Mouse (Mus musculus) heart, postnatal 0 days (tissue): ENCODE measurements around the gene Asic1. TPM values are rescaled to one million over a fixed set of nuclear protein-coding genes. Genes with fewer than 3 reads are reported as not detected.

Experiments used
- ATAC-seq: fragments of 200-750 bp; cut with Nextera tagmentation; 2 replicates; pipeline ENCODE4 v1.8.0; 2017; ENCODE audit warnings: low read depth, moderate number of reproducible peaks, moderate library complexity; ENCODE audit not compliant: insufficient read depth
- DNase-seq: peaks from one replicate; pipeline ENCODE4 v3.0.0-alpha.2; 2016; ENCODE audit warnings: low spot score
- H3K27ac ChIP-seq: fragments of 300-500 bp; sonication (generic); 2 replicates; pipeline ENCODE4 v1.5.1; 2014; ENCODE audit warnings: low read depth, mild to moderate bottlenecking
- H3K27me3 ChIP-seq: fragments of 300-500 bp; sonication (generic); 2 replicates; pipeline ENCODE4 v1.6.1; 2014; ENCODE audit warnings: low read length, mixed read lengths; ENCODE audit not compliant: control insufficient read depth, insufficient read depth
- H3K36me3 ChIP-seq: fragments of 300-500 bp; sonication (generic); replicated peaks from 2 replicates; pipeline ENCODE4 v1.6.1; 2014; ENCODE audit warnings: low read length, mixed read lengths; ENCODE audit not compliant: control insufficient read depth, insufficient read depth
- H3K4me1 ChIP-seq: fragments of 300-500 bp; sonication (generic); 2 replicates; pipeline ENCODE4 v1.6.1; 2014; ENCODE audit warnings: antibody characterized with exemption; ENCODE audit not compliant: control insufficient read depth, insufficient read depth
- H3K4me2 ChIP-seq: fragments of 300-500 bp; sonication (generic); 2 replicates; pipeline ENCODE4 v1.6.1; 2014; ENCODE audit warnings: low read depth, mild to moderate bottlenecking, low read length, moderate library complexity
- H3K4me3 ChIP-seq: fragments of 300-500 bp; sonication (generic); 2 replicates; pipeline ENCODE4 v1.5.1; 2014; ENCODE audit warnings: low read depth, low read length
- H3K9ac ChIP-seq: fragments of 300-500 bp; sonication (generic); replicated peaks from 2 replicates; pipeline ENCODE4 v1.6.1; 2014; ENCODE audit warnings: low read depth, low read length, mixed read lengths
- H3K9me3 ChIP-seq: fragments of 300-500 bp; sonication (generic); replicated peaks from 2 replicates; pipeline ENCODE4 v1.6.1; 2016; ENCODE audit warnings: low read length; ENCODE audit not compliant: control insufficient read depth
- CTCF ChIP-seq: IDR thresholded peaks from 2 replicates; pipeline ENCODE4 v1.5.1; 2016; ENCODE audit warnings: antibody characterized with exemption, control low read depth, low read depth
- EP300 ChIP-seq: IDR thresholded peaks from 2 replicates; pipeline ENCODE4 v1.6.1; 2016; ENCODE audit warnings: antibody characterized with exemption, low read depth
- WGBS: fragments of 180-500 bp; shearing (Covaris S2); extraction: QIAGEN DNeasy Blood & Tissue Kit; methylation state at CpG from one replicate; pipeline ENCODE4 v1.1.7; 2014; 5-methylcytosine and 5-hydroxymethylcytosine counted together
- polyA plus RNA-seq: library from polyadenylated mRNA; unstranded; fragments of >200 nt; fragmentation: Nextera tagmentation; extraction: Ambion mirVana; gene quantifications from 2 replicates; pipeline ENCODE4 v1.2.1, GENCODE M21; 2015
- total RNA-seq: library from RNA; depleted of rRNA; stranded (reverse); fragments of >200 nt; gene quantifications from 2 replicates; pipeline ENCODE4 v1.2.3, GENCODE M21; 2014; ENCODE audit warnings: low replicate concordance

Asic1 gene
- total and polyA plus RNA-seq, 2 experiments from 2014 or later, result 0.11 to 1.3 TPM

DNA sequence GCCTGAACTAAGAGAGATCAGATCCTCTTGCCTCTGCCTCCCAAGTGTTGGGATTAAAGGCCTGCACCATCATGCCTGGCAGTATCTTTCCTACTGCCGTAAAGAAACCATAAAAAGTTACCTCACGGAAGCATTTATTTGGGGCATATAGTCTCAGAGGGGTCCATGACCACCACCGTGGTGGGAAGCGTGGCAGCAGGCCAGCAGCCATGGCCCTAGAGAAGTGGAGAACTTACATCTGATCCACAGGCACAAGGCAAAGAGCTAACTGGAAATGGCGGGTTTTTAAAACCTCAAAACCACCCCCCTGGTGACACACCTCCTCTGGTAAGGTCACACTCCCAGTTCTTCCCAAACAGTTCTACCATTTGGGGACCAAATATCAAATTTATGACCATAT is 58.0 kb downstream of the Asic1 start:
- H3K36me3 ChIP-seq, result peaks cover 26% of the 10 kb centered on the region
- TF ChIP-seq CTCF (no peak), EP300 (no peak)
- 92% methylated on average over 5 of the region's 5 CpGs for WGBS

DNA sequence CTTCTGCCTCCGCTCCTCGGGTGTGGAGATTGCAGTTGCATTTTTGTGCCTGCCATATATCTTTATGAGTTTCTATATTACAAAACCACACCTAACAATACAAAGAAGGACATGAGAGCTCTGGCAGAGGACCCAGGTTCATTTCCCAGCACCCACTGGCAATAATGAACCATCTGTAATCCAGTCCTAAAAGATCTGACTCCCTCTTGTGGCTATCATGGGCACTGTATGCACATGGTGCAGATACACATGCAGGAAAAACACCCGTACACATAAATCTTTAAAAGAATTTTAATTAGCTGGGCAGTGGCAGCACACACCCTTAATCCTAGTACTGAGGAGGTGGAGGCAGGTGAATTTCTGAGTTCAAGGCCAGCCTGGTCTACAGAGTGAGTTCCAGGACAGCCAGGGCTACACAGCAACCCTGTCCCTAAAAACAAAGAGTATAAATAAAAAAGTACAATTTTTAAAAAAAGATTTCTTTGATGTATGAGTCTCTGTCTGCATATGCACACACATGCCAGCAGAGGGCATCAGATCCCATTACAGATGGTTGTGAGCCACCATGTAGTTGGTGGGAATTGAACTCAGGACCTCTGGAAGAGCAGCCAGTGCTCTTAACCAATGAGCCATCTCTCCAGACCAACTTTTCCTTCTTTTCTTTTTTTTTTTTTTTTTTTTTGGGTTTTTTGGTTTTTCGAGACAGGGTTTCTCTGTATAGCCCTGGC is 59.1 kb downstream of the Asic1 start:
- Histone ChIP-seq H3K36me3 (peaks cover 29% of the 10 kb centered on the region), H3K4me1 (peaks cover 12% of the 10 kb centered on the region), H3K27ac (no peak overlapping the region), H3K27me3 (no peaks in the 10 kb centered on the region), H3K4me3 (no peak overlapping the region), H3K4me2 (no peak overlapping the region), H3K9ac (no peak overlapping the region), H3K9me3 (no peaks in the 10 kb centered on the region)
- ATAC-seq, result no peak
- TF ChIP-seq CTCF (peak; percentile 27; the same call in 1 of the 2 replicates), EP300 (no peak)
- WGBS, result 96% methylated on average over 3 of the region's 4 CpGs
- no peak for DNase-seq

More for the DNA sequence above, 58.0 kb downstream of the Asic1 start:
- ATAC-seq (no peak), DNase-seq (no peak)
- Histone ChIP-seq H3K9ac (no peak overlapping the region), H3K4me1 (peaks cover 22% of the 10 kb centered on the region), H3K27ac (no peak overlapping the region), H3K9me3 (no peaks in the 10 kb centered on the region), H3K27me3 (no peaks in the 10 kb centered on the region), H3K4me3 (no peak overlapping the region), H3K4me2 (no peak overlapping the region)

DNA sequence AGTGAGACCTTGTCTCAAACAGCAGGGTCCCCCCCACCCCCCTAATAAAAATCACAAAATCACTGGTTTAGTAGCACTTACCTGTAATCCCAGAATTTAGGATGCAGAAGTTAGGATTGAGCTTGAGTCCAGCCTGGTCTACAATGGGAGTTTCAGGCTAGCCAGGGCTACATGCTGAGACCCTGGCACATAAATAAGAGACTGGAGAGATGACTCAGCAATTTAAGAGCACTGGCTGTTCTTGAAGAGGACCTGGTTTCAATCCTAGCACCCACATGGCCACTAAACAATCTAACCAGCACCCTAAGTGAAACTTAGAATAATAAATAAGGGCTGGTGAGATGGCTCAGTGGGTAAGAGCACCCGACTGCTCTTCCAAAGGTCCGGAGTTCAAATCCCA is 61.0 kb downstream of the Asic1 start:
- DNase-seq, result no peak
- ATAC-seq, result no peak
- Histone ChIP-seq H3K36me3 (peaks cover 41% of the 10 kb centered on the region), H3K27me3 (no peaks in the 10 kb centered on the region), H3K4me3 (no peak overlapping the region), H3K9ac (no peak overlapping the region), H3K4me2 (no peak overlapping the region), H3K4me1 (peaks cover 5% of the 10 kb centered on the region), H3K27ac (no peak overlapping the region), H3K9me3 (no peaks in the 10 kb centered on the region)
- 93% methylated on average over 2 of the region's 2 CpGs for WGBS
- no peak for TF ChIP-seq CTCF
- no peak for TF ChIP-seq EP300

DNA sequence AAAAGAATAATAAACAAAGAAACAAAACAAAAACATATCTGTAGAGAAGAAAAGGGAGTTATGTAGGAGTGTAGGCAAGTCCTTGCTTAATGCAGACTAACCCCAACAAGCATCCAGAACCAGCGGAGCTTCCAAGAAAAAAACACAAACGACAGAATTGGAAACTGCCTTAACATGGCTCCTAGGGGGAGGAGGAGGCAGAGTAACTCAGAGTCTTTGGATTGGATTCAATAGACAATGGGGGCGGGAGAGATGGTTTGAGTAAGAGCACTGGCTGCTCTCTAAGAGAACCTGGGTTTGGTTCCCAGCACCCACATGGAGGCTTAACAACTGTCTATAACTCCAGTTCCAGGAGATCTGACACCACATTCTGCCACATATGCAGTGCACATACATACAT is 61.5 kb downstream of the Asic1 start:
- no peak for ATAC-seq
- Histone ChIP-seq H3K36me3 (peaks cover 46% of the 10 kb centered on the region), H3K4me3 (no peak overlapping the region)

DNA sequence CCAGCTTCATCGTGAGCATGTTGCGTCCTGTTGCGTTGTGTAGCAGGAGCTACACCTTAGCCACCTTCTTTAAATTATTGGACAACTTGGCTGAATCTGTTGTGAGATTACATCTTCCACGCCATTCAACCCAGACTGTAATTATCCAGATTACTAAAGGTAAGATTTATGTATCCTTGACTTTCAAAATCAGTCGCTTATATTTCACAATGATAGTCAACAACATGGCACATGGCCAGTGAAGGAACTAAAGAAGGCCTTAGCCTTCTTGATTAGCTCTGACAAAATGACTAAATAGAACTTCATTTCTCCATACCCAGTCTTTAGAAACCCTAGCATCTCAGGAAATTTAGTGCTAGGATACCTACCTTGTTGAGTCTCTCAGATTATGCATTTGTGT is 63.0 kb downstream of the Asic1 start:
- 97% methylated on average over 5 of the region's 5 CpGs for WGBS
- TF ChIP-seq EP300, result no peak
- no peak for TF ChIP-seq CTCF
- Histone ChIP-seq H3K4me2 (no peak overlapping the region), H3K36me3 (peaks cover 50% of the 10 kb centered on the region), H3K4me3 (no peak overlapping the region), H3K27me3 (no peaks in the 10 kb centered on the region), H3K27ac (no peak overlapping the region), H3K9me3 (no peaks in the 10 kb centered on the region), H3K4me1 (no peaks in the 10 kb centered on the region), H3K9ac (no peak overlapping the region)
- DNase-seq (no peak), ATAC-seq (no peak)

More for the DNA sequence above, 61.5 kb downstream of the Asic1 start:
- Histone ChIP-seq H3K4me2 (no peak overlapping the region), H3K9me3 (no peaks in the 10 kb centered on the region), H3K9ac (no peak overlapping the region), H3K4me1 (peaks cover under 1% of the 10 kb centered on the region; the same call in 1 of the 2 replicates), H3K27me3 (no peaks in the 10 kb centered on the region), H3K27ac (no peak overlapping the region)
- WGBS, result 89% methylated on average over 3 of the region's 3 CpGs
- DNase-seq, result no peak
- TF ChIP-seq EP300, result no peak
- no peak for TF ChIP-seq CTCF

DNA sequence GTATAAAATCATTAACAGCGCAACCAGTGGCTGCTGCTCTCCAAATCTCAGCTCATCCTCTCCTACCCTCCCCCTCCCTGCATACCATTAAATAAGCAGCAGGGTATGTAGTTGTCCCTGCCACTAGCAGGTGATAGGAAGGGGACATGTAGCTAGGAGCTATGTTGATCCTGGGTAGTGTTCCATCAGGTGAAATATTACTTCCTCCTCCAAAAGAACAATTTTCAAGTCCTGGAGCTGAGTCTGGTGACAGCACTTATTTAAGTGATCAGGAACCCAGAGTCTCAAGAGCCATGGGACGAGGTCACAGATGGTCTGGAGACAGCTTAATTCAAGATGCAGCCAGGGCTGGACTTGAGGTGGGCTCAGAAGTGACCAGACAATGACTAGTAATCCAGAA is 65.5 kb downstream of the Asic1 start:
- TF ChIP-seq EP300 (no peak), CTCF (no peak)
- no peak overlapping the region for H3K27ac ChIP-seq
- ATAC-seq, result no peak
- H3K9me3 ChIP-seq, result no peaks in the 10 kb centered on the region
- 94% methylated on average over 2 of the region's 2 CpGs for WGBS
- H3K9ac ChIP-seq, result no peak overlapping the region
- no peaks in the 10 kb centered on the region for H3K4me1 ChIP-seq
- no peak for DNase-seq
- no peak overlapping the region for H3K4me2 ChIP-seq
- no peak overlapping the region for H3K4me3 ChIP-seq
- peaks cover 61% of the 10 kb centered on the region for H3K36me3 ChIP-seq
- H3K27me3 ChIP-seq, result no peaks in the 10 kb centered on the region
